Mouse (Mus musculus) left cerebral cortex, adult 9 months (tissue): Measurements from ENCODE around the gene Gucy2g.
A peak's percentile ranks its signal among the peaks of the same experiment; 100 is the strongest.
"Not testable (repeated sequence)": the region's sequence is repeated elsewhere in the genome, so short reads cannot be mapped to it uniquely, and the experiment has no call there.

Experiments
- DNase-seq, 2 experiments: peaks; one replicate each; pipeline ENCODE4 v3.0.0; 2022; ENCODE audit warnings: low spot score in 2 of 2

The Gucy2g gene

DNA sequence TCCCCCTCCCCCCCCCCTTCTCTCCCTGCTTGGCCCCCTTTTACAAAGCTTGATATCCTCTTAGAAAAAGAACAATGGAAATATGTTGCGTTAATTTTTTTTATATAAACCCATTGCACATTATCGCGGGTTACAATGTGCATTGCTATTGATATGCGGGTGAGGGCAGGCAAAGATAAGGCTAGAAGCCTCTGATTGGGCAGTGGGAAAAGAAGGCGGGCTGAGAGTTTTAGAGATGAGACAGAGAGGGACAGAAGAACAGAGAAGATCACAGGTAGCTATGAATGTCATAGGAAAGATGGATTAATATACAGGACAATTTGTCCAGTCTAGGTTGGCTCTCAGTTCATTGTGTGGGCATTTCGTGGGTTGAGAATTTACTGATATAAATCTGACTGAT, 33.8 kb downstream of the Gucy2g start:
- no peak for DNase-seq

DNA sequence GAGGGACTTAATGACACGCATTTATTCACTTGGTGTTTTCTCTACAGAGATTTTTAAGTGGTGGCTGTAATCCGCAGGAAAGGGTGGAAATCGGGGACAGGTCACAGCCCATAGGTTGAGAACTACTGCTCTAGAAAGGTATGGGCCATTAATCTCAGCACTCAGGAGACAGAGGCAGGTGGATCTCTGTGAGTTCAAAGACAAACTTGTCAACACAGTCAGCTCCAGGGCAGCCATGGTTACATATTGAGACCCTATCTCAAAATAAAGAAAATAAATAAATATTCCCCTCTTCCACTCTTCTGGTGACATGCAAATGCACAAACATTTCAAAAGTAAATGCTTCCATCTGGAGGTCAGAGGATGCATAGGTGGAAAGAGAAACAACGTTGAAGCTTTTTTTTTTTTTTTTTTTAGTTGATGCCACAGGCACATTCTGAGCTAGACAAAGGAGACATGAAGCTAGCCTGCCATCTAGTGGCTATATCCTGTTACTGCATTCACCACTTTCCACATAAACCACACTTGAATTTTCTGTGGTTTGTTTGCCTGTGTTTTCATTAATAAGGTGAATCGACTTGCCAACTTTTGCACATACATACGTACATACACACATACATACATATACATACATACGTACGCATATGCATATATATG, 34.4 kb downstream of the Gucy2g start:
- DNase-seq = peak in 1 of 2 experiments; percentile 68

DNA sequence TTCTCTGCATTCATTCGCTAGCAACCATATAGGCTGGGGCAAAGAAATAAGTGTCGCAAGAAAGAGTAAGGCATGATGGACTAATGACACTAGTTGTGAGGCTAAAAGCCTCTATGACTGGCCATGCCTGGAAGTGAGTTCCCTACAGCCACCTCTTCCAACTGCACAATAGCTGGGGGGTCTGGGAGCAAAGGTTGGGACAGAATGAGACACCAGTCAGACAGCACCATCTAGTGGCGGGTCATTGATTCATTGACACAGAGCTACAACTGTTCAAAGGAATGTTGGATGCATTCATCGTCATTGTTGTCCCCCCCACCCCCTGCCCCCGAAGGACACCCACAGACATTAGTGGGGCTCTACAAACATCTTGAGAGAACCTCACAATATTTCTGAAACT, 42.7 kb downstream of the Gucy2g start:
- DNase-seq = peak in 1 of 2 experiments; percentile 69

DNA sequence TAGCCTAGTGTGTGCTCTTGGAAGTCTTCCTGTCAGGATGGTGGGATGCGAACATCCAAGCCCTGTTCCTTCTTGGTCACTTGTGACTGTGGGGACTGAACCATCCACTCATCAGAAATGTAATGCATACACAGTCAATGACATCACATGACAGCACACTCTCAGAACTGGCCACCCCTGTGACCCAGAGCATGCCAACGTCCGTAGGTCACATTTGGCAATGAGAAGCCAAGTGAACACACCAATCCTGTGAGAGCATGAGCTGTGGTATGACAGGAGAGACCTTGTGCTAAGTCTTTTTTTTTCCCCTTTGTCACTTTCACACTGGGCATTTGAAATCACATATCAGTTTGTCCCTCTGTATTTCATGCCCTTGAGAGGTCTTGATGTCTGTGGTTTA, 45.5 kb downstream of the Gucy2g start:
- no peak for DNase-seq

DNA sequence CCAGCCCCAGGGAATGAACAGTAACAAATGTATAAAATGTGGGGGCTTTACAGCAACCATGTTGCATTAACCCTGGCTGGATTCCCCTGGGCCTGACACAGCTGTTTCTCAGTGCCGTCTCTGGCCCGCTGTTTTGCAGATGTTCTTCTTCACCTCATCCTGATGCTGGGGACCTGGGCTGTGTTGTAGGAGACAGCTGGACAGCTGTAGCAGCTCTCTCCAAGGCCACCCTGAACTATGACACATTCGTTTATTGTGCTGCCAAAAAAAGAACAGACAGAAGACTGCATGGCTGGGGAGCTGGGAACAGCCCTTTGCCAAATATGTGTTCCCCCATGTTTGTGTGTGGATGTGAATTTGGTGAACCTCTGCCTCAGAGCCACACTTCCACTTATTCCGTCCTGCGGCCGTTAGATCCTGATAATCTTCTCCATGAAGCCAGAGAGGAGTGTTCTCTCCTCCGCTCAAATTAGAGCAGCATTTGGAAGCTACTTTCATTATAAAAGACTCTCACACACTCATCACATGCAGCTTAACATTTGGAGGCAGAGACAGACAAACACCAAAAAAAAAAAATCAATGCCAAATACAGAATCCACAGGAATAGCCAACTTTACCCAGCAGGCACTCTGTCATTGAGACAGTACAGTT, 46.4 kb downstream of the Gucy2g start:
- no peak for DNase-seq

GRCm38 (mm10) chr19:55193717-55194394, 47.2 kb downstream of the Gucy2g start:
- DNase-seq = no peak

DNA sequence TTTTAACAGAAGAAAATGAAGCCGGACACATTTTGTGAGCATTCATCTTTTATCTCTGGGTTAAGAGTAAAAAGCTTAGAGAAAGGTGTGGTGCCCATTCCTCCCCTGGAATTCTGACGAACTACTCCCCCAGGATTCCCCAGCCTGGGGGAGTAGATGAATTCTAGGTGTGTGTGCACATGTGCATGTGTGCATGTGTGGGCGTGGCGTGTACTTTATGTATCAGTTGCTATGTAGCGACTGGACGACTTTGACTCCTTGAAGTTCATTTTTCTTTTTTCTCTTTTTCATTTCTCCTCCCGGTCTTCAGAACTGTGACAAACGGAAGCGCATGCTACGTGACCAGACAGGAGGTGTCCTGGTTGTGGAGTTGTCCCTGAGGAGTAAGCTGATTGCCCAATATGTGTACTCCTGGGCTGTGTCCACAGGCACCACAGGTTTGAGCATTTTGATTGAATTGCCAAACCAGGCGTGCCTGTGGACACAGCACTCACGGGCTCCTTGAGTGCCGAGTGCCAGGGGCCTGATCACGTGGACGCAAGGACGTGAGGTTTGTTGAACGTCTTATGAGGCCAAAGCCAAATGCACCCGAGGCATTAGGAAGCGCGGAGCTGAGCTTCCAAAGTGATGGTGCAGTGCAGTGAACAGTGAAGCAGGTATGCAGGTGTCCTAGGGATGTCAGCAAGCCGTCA, 48.6 kb downstream of the Gucy2g start:
- DNase-seq = no peak

DNA sequence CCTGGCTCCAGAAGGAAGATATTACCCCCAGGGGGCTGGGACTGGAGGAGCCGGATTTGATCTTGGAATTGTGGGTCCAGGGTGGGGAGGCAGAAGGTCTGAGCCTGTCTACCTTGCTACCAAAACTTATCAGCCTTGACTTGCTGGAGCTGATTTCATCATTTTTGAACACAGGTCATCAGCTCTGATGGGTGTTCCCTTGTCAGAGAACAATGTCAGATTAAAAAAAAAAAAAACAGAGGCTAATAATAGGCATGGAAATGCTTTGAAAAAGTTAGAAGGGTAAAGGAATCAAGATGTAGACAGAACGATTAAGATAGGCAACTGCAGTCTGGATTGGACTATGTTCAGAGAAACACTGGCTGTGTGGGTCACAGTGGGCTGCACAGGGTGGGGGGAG, 49.4 kb downstream of the Gucy2g start:
- DNase-seq = no peak

GRCm38 (mm10) chr19:55190065-55190464, 51.0 kb downstream of the Gucy2g start:
- no peak for DNase-seq

DNA sequence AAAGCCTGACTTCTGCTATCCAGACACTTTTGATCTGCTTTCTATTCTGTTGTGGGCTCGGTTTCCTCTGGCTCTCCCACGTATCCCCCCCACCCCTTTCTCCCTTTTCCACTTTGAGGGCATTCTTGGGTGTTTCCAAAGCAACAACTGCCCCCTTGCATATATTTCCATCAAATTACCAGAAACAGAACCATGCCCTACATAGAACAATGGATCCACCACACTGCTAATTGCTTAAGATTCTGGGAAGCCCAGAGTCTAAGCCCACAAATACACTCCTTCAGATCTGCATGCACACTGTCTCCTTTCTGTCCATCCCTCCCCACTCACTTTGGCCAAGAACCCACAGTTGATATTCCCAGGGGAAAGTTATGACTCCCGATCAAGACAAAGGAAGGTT, 55.4 kb downstream of the Gucy2g start:
- DNase-seq = no peak

- DNase-seq = no peak
Measured at GRCm38 (mm10) chr19:55185074-55185473, 56.0 kb downstream of the Gucy2g start.

- DNase-seq = no peak
Measured at GRCm38 (mm10) chr19:55184442-55184841, 56.6 kb downstream of the Gucy2g start.

GRCm38 (mm10) chr19:55180433-55180832, 60.6 kb downstream of the Gucy2g start, which contains the start of gene Tectb:
Tectb (plus strand) TSS chr19:55180733.
- no peak for DNase-seq

DNA sequence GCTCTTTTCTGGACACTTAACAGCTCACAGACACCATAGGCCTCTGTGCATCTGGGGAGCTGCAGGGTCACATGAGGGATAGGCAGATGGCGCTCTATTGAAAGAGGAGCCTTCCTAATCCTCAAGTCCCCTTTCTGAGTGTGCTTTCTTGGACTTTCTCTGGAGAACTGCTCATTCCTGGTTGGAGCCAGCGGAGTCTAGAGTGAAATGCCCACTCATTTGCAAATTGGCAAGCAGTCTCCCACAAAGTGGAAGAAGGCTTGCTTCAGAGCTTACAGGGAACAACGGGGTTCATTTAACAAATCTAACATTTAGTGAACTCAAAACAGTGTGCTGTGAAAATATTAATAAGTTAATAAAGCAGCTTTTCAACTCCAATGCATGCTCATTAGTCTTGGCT, 63.9 kb downstream of the Gucy2g start:
- peak in 1 of 2 experiments; percentile 25 for DNase-seq

DNA sequence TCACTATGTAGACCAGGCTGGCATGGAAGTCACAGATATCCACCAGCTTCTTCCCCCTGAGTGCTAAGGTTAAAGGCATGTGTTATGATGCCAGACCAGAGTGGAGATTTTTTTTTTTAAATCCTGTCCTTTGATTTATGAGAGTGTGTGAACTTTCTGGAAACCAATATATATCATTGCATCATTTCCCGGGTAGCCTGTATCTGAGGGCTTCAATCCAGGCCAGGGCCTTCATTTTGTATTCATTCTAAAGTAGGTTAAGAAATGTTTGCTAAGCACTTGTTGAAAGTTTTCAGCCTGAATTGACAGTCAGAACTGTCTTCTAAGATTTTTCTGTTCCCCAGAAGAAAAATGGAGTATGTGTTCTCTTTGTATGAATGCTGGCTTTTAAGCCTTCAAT, 69.5 kb downstream of the Gucy2g start:
- no peak for DNase-seq

DNA sequence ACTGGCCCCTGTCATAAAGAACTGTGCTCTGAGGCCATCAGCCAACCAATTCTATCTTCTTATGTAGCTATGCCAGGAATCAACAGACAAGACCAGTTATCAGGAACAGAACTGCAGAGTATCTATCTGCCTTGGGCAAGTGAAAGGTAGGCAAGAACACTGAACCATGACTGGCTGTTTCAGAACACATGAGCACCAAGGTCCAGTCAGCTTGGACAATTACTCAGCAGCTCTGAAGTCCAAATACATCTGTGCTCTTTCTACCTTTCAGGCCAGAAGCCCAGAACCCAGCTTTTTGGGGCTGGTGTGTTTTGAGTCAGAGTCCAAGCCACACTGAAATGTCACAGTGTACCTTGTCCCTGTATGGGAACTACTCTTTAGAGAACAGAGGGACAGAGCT, 70.6 kb downstream of the Gucy2g start:
- DNase-seq = no peak

DNA sequence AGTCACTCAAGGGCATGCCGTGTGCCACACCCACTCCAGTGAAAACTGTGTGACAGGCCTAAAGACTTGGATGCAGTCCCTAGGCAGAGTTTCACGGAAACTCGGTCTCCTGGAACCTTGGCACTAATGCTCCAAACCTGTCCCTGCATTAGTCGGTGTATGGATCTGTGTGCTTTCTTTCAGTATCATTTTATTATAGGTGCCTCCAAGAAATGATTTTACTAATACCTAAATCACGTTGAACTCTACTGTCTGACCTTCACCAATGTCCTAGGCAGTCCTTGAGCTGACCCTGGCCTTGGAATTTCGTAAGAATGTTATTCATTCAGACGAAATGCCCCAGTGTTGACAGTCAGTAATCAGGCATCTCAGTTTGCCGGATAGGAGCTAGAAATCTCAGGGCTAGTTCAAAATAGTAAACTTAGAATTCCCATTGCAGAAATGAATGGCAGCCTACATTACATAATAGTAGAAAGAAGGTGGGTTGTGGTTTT, 71.8 kb downstream of the Gucy2g start:
- DNase-seq = not testable (repeated sequence)

DNA sequence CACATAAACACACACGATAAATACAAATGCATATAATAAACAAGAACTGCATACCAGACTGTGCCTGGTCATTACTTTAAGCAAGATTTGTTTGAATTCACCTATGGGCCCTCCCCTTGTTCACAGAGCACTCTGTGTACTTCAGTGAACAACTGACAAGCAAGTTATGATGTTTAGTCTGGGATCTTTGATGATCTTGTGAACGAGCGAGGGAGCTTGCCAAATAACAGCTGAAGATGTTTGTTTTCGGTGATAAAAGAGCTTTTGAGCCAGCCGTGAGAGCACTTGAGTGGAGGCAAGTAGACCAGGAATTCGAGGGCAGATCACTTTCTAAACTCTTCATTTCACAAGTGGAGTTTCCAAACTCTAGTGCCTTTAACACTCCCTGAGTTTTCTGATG, 72.7 kb downstream of the Gucy2g start:
- no peak for DNase-seq

GRCm38 (mm10) chr19:55167741-55168140, 73.3 kb downstream of the Gucy2g start:
- DNase-seq = no peak

DNA sequence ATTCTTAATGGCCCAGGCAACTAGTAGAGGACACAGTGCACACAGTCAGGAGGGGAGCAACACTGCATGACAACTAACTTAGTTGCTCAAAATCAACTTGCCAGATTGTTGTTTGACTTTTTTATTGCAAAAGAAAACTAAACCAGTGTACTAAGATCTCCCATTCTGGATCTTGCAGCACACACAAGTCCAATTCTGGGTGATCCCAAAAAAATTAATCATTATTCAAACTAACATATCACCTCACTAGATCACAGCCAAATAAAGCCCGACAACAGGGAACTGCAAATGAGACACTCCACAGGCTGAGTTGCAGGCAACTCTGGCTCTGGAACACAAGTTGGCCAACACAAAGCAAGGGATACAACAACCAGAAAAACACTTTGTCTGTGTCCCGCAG, 74.3 kb downstream of the Gucy2g start:
- no peak for DNase-seq

DNA sequence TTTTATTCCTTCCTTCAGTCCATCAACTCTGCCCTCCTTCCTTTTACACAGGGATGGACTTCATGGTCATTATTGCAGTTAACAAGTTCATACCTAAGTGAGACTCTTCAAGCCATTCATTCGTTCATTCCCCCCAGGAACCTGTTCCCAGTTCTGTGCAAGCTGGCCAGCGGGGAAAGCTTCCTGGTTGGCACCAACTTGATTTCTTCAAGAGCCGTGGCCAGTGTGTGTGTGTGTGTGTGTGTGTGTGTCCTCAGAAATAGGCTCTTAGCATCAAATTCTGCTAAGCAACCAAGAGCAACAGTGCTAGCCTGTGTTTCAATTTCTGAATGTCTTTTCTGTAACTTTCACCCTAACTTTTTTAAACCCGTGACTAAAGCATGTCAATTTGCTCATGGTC, 75.1 kb downstream of the Gucy2g start:
- DNase-seq = no peak

GRCm38 (mm10) chr19:55165183-55165865, 75.7 kb downstream of the Gucy2g start:
- no peak for DNase-seq
